Mouse (Mus musculus): ENCODE measurements around the gene Tas1r2.

The Tas1r2 gene

DNA sequence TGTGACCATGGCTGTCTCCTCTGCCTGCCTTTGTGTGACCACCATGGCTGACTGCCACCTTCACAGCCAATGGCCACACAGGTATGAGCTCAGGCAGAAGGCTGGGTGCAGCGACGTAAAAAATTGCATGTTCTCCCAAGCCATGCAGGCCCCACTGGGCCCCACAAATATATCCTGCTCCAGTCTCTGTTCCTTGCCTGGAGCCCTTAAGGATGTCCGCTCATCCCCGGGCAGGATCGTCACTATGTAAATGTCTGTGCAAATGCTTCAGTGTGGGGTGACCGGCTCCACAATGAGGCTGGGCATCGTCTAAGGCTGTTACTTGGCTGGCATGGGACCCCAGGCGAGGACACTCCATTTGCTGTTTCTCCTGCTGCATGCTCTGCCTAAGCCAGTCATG is at the start of gene Tas1r2:
Gene Tas1r2 (plus strand): TSS at position 301 of the 400 bp plus-strand sequence.
- no peak for DNase-seq

DNA sequence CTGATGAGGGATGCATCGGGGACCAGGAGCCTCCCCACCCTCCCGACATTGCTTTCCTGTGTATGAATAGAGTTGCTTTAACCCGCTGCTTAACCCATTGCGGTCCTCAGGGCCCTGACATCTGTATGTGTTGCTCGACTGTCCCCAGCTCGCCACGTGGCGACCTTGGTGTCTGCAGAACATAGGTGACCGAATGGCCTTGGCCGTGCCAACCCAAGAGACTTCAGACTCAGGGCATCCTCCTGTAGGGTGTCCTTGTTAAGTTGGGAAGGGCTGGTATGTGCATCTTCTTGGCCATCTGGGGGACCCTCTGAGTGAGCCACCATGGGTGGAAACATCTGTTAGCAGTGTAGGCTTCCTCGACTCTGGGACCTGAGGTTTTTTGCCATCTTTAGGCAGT is 48.1 kb upstream of the Tas1r2 start:
- DNase-seq: no peak

DNA sequence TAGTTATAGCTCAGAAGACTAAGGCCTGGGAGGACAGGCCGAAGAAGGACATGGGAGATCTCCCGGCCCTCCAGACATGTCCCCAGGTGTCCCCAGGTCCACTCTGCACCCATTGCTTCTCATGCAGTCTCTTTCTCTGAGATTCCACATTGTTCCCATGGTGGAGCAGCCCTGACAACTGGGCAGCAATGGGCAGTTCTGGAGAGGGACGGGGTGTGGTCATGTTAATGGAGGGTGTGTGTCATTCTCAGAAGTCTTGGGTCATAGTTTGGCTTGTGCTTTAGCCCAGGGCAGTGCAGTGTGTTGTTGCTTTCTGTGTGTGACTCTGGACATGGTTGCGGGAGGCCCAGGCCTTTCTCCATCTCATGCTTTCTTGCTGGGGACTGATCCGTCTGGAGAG is 46.6 kb upstream of the Tas1r2 start:
- no peak for DNase-seq

DNA sequence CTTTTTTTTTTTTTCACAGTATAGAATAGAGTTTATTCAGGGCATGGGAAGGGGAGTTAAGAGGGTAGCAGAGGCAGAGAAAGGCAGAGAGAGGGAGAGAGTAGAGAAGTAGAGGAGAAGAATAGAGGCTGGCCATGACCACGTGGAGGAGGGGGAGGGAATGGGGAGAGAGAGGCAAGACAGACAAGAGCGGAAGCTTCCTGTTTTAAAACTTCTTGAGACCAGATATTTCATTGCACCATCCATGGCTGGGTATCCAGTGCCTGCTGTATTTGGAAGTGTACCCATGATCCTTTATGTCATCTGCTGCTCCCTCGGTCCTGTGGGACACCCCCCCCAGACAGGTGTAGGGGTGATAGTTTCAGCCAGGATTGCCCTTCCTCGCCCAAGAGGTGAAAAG is 44.4 kb upstream of the Tas1r2 start:
- no peak for DNase-seq

DNA sequence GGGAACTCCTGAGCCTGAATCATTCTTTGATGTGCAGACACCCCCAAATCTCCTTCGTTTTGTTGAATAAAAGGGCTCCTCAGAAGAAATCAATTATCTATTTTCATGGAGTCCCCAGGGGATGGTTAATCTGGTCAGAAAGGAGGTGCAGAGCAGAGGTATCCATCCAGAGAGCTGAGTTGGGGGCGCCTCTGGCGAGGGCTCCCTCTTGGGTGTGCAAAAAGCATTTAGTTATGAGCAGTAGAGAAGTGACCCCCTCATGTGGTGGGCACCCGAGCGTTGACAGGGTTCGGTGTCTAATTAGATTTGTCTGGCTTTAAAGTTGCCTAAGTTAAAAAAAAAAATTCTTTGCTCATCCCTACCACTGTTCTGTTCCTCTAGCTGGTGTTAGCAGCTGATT is 42.4 kb upstream of the Tas1r2 start:
- no peak for DNase-seq

DNA sequence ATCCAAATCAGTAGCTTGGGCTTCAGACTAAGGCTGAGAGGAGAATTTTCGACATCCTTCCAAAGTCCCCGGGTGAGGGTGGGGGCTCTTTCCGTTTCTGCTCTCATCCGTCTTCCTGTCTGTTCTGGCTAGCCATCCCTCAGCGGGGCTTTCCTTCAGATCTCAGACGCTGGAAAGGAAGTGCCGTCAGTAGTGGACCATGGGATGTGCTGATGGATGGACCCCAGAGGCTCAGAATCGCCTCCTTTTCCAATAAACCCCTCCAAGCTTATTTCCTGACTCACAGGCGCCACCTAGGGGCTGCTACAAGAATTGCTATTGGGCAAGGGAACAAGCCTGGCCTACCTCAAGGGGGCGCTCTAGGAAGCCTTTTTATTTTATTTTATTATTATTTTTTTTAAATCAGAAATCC is 41.8 kb upstream of the Tas1r2 start:
- DNase-seq: peak; percentile 86

DNA sequence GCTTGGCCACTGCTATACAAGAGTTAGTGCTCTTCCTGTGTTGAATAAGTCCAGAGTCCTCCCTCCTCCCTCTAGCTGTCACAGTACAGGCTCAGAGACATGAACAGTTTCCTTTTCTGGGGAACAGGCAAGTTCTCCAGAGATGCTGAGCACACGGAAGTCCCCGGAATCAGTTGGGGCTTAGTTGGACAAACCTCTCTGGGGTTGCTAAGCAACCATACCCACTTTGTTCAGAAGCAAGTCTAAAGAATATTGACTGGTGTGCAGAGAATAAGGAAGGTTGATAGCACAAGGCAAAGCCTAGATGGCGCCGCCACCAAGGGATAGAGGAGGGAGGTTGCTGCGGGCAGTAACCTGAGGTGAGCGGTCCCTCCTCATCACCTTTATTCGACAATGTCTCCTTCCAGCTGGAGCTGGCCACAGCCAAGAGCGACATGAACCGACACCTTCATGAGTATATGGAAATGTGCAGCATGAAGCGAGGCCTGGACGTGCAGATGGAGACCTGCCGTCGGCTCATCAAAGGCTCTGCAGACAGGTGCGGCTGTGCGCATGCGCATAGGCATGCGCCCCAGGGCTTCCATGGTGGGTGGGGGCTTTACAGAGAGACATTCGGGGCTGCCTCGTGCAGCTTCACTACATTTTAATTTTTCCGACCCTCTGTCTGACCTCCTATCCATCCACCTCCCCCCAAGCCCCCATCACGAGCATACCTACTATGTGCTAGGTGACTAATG is 38.6 kb upstream of the Tas1r2 start:
- DNase-seq: no peak

DNA sequence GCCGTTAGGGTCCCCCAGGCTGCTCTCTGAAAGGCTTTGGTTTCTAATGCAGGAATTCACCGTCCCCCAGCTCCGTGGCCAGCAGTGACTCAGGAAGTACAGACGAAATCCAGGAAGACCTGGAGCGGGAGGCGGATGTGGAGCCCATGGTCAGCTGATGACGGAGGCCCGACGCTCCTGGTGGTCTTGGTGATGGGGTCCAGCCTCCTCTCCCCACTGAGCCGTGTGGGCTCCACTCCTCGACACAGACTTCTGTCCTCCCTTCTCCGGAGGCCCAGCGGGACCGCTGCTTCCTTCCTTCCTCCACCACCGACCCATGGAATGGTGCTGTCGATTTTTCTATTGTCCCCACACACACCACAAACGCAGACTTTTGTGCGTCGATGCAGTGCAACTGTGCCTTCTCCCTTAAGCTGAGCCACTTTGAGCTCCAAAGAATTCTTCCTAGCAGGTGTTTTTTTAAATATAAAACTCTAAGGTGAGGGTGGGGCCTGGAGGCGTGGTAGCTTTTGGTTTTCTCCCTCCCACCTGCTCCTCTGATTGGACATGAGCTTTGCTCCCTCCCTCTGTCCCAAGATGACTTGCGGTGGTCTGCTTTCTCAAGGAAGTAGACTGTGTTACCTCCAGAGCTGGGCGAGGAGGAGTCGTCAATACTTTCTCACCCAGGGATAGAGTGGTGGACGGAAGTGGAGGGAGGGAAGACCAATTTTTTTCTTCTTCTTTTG is 36.9 kb upstream of the Tas1r2 start:
- DNase-seq: peak; percentile 87

DNA sequence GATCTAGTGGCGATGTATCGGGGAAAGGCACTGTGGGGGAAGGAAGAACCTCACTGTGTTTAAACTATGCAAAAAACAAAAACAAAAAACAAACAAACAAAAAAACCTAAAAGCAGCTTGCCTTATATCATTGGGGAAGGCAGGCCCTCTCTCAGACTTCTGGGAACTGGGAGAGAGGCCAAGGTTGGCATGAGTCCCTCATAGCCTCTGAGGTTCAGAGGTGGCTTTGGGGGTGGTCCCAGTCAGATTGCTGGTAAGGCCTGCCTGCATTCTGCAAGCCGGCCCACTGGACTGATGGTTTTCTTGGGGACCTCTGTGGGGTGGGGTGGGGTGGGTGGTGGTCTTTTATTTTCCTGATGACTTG is 36.4 kb upstream of the Tas1r2 start:
- DNase-seq: no peak

DNA sequence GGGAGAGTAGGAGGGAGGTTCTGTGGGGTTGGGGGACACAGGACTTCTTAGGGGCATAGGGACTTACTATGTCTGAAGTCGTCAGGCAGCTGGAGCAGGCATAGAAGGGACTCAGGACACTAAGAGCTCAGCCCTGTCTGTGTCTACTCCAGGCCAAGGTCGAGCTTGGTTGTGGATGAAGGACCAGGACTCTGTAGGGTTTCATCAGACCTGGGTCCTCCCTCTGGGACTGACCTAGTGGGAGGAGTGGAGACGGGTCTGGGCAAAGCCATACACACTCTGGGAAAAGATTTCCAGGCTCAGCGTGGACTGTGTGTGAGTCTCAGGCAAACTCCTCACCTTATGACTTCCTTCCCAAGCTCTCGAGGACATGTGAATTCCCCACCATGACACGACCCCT is 33.6 kb upstream of the Tas1r2 start:
- DNase-seq: no peak

DNA sequence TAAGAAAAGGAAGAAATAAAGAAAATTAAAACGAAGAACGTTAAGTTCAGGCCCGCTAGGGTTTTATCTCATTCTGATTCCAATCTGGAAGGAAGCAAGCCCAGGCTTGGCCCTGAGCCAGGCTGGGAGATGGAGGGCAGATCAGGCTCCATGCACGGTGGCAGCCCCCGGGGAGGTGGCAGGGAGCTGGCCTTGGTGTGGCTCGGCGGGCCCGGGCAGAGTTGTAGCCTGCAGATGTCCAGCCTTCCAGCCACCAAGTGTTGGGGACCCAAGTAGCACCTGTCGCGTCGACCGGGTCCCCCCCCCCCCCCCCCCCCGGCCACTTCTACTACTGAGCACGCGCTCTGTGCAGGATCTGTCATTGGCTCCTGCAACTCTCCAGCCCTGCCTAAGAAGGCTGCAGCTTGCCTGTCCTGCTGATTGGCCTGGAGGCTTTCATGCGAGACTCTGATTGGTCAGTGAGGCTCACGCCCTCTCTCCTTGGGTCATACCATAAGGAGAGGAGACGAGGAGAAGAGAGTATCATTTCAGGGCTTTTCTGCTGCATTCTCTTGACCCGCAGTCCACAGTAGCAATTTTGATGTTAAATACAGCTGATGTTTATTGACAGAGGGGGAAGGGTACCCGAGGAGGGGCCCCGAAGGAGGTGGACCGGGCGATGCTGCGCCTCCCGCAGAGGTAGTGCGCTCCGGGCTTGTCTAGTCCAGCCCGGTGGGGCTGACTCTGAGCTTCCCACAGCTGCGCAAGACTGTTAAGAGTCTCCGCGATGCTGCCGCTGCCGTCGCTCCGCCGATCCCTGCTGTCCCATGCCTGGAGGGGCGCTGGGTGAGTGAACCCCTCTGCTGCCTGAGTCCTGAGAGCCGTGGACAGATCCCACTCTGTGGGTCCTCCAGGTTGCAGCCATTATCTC is 30.7 kb upstream of the Tas1r2 start, which contains the start of gene Aldh4a1:
Gene Aldh4a1 (plus strand): TSS at position 494 of the 910 bp plus-strand sequence.
- DNase-seq: peak; percentile 96

DNA sequence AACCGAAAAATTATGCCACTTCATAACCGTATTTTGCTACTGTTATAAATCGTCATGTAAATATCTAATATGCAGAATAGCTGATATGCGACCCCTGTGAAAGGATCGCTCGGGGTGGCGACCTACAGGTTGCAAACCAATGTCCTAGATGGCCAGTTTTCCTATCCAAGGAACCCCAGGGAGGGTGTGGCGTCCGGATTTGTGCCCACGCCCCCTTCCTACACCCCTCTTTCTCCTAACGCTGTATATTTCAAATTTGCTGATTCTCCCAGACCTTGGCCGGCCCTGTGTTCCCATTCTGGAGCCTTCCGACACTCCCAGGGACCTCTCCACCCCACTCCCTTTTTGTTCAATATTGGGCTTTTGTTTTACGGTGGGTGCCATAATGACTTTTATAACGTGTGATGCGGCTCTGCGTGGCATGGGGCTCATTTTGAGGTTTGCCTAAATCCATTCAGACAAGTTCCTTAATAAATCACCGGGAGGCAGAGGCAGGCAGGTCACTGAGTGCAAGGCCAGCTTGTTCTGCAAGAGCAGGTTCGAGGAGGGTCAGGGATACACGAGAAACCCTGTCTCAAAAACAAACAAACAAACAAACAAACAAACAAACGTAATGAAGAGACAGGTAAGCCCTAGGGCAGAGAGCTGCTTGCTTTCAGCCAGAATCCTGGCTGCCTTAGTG is 29.8 kb upstream of the Tas1r2 start:
- DNase-seq: no peak

DNA sequence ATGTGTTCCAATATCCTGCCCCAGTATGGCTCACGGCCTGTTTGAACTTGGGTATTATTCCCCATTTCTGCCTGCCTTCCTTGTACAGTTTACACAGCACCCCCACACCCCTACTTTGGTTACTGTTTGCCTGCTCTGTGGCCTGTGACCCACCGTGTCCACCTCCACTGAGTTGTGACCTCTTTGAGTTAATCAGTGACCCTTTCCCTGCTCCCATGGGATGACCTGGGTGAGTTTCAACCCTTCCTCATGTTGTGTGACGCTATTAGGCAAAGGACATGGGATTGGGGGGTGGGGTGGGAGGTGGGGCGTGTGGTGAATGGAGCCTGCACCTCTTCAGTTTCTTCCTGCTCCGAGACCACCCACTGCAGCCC is 29.2 kb upstream of the Tas1r2 start:
- DNase-seq: no peak

DNA sequence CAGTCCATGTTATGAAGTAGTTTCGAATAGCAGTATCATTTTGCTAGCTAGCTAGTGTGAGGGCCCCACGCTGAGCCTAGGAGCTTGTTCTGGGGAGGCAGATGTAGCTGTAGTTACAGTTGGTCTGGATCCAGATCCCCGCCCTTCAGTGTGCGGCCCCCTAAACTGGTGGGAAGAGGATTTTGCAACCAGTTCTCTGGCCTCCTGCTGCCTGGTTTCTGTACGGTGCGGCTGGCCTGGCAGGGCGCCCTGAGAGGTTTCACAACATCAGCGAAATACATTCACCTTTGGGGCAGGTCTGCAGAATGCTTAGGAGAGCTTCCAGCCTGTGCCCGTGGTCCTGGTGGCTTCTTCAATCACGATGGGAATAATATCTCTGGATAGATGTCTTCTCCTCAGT is 28.6 kb upstream of the Tas1r2 start:
- peak; percentile 79 for DNase-seq

DNA sequence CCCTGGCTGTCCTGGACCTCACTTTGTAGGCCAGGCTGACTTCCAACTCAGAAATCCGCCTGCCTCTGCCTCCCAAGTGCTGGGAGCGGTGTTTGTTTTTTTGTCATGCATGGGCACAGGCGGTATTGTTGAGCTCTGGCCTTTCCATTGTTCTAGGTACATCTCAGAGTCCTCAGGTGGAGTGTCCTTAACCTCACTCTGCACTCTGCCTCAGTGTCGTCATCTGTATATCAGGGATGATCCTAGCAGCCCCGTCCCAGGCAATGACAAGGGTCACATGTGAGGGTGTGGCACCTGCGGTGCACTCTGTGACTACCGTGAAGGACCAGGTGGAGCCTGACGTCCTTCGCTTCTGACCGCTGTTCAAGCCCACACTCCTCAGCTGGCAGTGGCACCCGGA is 26.0 kb upstream of the Tas1r2 start:
- no peak for DNase-seq

DNA sequence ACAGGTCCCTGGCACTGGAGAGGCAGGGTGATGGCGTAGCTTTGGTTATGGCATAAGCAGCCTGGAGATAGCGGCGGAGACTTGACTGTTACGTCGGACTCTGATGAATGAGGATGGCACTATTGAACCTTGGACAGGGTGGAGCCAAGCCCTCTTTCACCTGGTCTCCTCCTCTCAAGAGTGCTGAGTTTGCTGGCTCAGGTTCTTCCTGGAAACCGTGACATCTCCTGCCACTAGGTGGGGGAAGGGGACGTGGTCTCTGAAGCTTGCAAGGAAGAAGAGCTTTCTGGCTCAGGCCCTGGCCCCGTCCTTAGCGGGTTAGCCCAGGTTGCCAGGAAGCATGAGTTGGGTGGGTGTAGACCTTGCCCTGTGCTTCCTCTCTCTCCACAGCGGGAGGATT is 23.2 kb upstream of the Tas1r2 start:
- no peak for DNase-seq

DNA sequence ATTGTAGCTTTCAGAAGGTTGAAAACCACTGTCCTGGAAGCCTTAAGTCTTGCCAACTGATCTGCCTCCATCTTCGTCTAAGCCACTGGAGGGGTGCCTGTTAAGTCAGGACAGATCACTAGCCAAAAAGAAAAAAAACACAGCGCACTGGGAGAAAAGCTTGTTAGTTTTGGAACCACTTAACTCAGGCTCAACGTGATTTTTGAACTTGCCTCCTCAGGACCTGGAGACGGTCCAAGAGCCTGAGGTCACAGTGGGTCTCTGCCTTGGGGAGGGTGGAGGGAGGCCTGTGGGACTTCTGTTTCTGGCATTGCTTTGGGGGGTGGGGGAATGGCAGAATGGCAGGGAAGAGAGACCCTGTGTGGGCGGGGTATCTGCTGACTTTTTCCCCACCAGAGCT is 22.2 kb upstream of the Tas1r2 start:
- DNase-seq: no peak

DNA sequence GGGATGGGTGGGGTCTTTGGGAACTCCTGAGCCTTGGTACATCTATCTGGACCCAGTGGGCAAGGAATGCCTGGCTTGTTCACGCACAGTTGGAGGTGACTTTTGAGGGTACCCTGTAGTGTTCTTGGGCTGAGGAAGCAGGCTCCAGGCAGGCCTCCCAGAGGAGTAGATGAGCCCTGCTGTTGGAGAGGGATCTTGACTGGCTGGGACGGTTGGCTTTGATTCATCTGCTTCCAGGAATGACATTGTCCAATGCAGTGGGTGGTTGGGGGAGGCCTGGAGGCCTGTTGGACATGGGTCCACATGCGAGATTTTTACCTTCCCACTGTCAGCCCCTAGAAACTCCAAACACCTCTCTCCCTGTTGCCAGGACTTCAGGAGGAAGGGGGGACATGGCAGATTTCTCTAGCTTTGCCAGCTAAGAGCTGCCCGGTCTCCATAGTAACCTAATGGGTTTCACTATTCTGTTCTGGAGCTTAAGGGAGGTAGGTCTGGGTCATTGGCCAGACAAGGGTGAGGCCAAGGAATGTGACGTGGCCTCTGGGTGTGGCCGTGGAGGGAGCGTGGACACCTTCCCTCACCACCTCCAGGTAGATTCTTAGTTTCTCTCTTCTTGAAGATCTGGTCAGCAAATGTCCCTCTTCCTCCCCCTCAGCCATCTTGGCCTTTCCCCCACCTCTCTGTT is 21.6 kb upstream of the Tas1r2 start:
- no peak for DNase-seq

DNA sequence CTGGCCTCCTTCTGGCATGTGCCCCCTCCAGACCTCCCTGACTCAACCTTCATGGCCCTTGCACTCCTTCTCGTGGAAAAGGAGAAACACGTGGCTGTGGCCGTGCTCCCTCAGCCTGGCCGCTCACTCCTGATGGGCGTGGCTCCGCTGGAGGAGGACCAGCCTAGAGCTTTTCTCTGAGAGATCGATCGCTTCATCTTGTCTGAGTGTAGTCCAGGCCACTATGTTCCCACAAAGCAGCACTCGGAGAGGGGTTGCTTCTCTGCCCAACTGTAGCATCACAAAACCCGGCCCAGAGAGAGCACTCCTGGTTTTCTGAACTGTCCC is 21.1 kb upstream of the Tas1r2 start:
- no peak for DNase-seq

DNA sequence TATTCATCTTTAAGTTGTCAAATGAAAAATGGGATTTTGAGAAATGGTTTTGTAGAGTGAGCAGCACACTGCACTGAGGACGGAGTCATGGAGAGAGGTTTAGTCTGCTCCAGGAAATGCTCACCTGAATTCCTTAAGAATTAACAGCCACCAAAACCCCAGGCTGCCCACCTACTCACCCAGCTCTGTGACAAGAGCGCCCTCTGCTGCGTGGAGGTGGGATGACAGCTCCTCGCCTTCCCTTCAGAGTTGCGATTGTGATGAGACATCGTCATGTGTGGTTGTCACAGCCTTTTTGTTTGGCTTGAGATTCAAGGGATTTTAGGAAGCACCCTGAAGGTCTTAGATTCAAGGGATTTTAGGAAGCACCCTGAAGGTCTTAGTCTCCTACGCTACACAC is 17.0 kb upstream of the Tas1r2 start:
- DNase-seq: peak; percentile 79

DNA sequence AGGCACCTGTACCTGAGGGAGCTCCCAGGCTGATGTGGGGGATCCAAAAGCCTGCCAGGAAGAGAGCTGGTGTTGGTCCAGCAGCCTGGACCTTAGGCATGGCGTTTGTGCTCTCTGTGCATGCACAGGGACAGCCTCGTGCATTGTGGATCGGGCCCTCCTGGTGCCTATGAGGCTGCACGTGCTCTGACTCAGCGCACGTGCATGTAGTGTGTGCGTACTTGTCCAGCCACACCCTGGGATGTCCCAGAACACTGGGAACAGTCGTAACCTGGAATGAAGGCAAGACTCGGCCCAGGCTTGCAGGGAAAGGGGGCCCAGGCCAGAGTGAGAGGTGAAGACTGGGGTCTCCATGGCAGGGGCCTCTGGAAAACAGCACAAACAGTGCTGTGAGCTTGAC is 15.5 kb upstream of the Tas1r2 start:
- no peak for DNase-seq

DNA sequence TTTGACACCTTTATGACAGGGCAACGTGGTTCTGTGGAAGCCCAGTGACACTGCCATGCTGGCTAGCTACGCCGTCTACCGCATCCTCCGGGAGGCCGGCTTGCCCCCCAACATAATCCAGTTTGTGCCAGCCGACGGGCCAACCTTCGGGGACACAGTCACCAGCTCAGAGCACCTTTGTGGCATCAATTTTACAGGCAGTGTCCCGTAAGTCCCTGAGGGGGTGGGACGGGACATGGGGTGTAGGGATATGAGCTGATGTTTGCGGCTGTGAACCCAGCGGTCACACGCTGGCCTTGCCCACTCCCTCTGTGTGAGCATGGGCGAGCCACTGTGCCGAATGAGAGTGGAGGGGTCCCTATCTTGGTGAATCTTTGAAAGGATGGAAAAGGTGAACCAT is 15.0 kb upstream of the Tas1r2 start:
- DNase-seq: no peak

DNA sequence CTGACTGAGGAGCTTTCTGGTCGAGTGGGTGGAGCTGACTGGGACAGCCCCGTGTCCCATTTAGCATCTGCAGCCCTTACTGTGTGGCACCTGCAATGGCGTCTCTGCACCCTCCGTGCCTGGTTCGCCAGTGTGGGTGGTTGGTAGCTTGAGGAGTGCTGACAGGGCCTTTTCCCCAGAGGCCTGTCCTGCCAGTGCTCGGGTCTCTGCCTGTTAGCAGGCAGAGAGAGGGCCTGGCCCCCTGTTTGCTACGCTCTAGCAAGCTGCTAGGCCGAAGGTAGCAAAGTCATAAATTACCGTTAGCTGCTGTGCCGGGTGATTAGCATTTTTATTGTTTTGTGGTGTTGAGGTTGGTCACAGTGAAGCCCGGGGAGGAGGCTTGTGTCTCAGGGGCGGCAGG is 13.5 kb upstream of the Tas1r2 start:
- no peak for DNase-seq
